Comparison of ENCODE assay signal across 23 mouse cellular contexts in the genomic region with DNA sequence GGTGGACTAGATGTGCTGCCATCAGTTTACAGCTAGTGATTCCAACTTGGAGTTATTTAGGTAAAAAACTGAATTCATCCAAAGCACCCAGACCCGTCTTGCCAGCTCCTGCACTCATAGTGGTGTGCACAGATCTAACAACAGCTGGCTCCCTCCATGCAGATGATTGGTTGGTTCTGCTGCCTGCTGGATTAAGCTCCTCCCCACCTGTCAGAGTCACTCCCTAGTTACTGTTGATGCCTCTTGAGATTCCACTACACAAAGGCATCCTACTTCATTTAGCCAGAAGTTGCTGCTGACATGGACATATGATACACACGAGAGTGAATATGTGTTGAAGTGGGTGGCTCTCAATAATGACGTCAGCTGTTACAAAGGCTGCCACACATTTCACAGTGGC. TPM values are rescaled to one million over a fixed set of nuclear protein-coding genes. Genes with fewer than 3 reads are reported as not detected.
A peak's percentile ranks its signal among the peaks of the same experiment; 100 is the strongest.
DNase-seq lines count a peak whose midpoint lies in the region; ATAC-seq and TF ChIP-seq lines count a peak whose summit lies in the region.
"Had no signal": no experiment of that assay in that cellular context is flagged by ENCODE, and none has a peak within 500 bp of the region (broad histone marks: within the 10 kb centered on the region; RNA-seq: fewer than 3 reads in every experiment).

No protein-coding gene starts in this region.

- TF ChIP-seq POLR2A in lung, adult 2 months (IDR thresholded peaks at IDR 0.05; ENCODE audit: borderline replicate concordance, extremely low read depth, low read depth, low read length) = no peak

- no peak overlapping the region for H3K9ac ChIP-seq in embryonic facial prominence, embryonic 11.5 days (replicated peaks; ENCODE audit: low read length)
- no peak overlapping the region for H3K9ac ChIP-seq in lung, embryonic 14.5 days
- no peak overlapping the region for H3K9ac ChIP-seq in lung, embryonic 16.5 days (ENCODE audit: low read length)
- H3K9ac ChIP-seq: limb, embryonic 15.5 days; liver, embryonic 14.5 days had no signal

- no peaks in the 10 kb centered on the region for H3K9me3 ChIP-seq in embryonic facial prominence, embryonic 11.5 days (replicated peaks; ENCODE audit: control insufficient read depth, low read length)
- H3K9me3 ChIP-seq in embryonic facial prominence, embryonic 10.5 days = no peaks in the 10 kb centered on the region
- H3K9me3 ChIP-seq in lung, embryonic 14.5 days (ENCODE audit: low read depth, low read length) = no peaks in the 10 kb centered on the region
- no peaks in the 10 kb centered on the region for H3K9me3 ChIP-seq in lung, embryonic 16.5 days (ENCODE audit: control insufficient read depth, low read length)
- H3K9me3 ChIP-seq: heart, embryonic 10.5 days; limb, embryonic 15.5 days had no signal

- H3K4me1 ChIP-seq in embryonic facial prominence, embryonic 11.5 days (ENCODE audit: control insufficient read depth, insufficient read depth, low read length) = no peaks in the 10 kb centered on the region
- no peaks in the 10 kb centered on the region for H3K4me1 ChIP-seq in embryonic facial prominence, embryonic 10.5 days
- no peaks in the 10 kb centered on the region for H3K4me1 ChIP-seq in lung, embryonic 14.5 days (ENCODE audit: insufficient read depth)
- H3K4me1 ChIP-seq in lung, adult 2 months (ENCODE audit: control insufficient read depth, insufficient read depth, low read length) = no peaks in the 10 kb centered on the region
- H3K4me1 ChIP-seq in lung, embryonic 16.5 days (replicated peaks; ENCODE audit: control insufficient read depth, insufficient read depth, low read length) = no peaks in the 10 kb centered on the region
- H3K4me1 ChIP-seq: limb, embryonic 15.5 days had no signal

- no peak for TF ChIP-seq CTCF in lung, embryonic 14.5 days (IDR thresholded peaks at IDR 0.05; ENCODE audit: low read depth)
- TF ChIP-seq CTCF in lung, adult 2 months (IDR thresholded peaks at IDR 0.05; ENCODE audit: insufficient read depth, low read length) = no peak

- no peak overlapping the region for H3K27ac ChIP-seq in embryonic facial prominence, embryonic 11.5 days (replicated peaks; ENCODE audit: low read depth, low read length)
- no peak overlapping the region for H3K27ac ChIP-seq in embryonic facial prominence, embryonic 10.5 days (replicated peaks)
- H3K27ac ChIP-seq in lung, embryonic 14.5 days (ENCODE audit: low read depth) = no peak overlapping the region
- H3K27ac ChIP-seq in lung, embryonic 16.5 days (ENCODE audit: low read length) = no peak overlapping the region
- H3K27ac ChIP-seq: heart, embryonic 10.5 days; limb, embryonic 15.5 days; liver, embryonic 14.5 days had no signal

- 60% methylated on average over 3 of the region's 3 CpGs for WGBS in embryonic facial prominence, embryonic 11.5 days
- WGBS in embryonic facial prominence, embryonic 10.5 days = 59% methylated on average over 3 of the region's 3 CpGs
- 33% methylated on average over 3 of the region's 3 CpGs for WGBS in lung, embryonic 14.5 days
- WGBS in lung, adult 2 months = 40% methylated on average over 3 of the region's 3 CpGs
- 36% methylated on average over 3 of the region's 3 CpGs for WGBS in lung, embryonic 16.5 days

- H3K36me3 ChIP-seq in embryonic facial prominence, embryonic 11.5 days (replicated peaks; ENCODE audit: control insufficient read depth, insufficient read depth, low read depth, low read length) = no peaks in the 10 kb centered on the region
- no peaks in the 10 kb centered on the region for H3K36me3 ChIP-seq in embryonic facial prominence, embryonic 10.5 days (replicated peaks)
- no peaks in the 10 kb centered on the region for H3K36me3 ChIP-seq in lung, embryonic 14.5 days (ENCODE audit: insufficient read depth)
- no peaks in the 10 kb centered on the region for H3K36me3 ChIP-seq in lung, embryonic 16.5 days (ENCODE audit: control insufficient read depth, insufficient read depth, low read length)
- H3K36me3 ChIP-seq: heart, embryonic 10.5 days; limb, embryonic 15.5 days had no signal

- peak; percentile 1 for DNase-seq in embryonic facial prominence, embryonic 11.5 days (ENCODE audit: low spot score)
- DNase-seq in embryonic facial prominence, embryonic 10.5 days (ENCODE audit: low spot score) = no peak
- DNase-seq in lung, embryonic 14.5 days = peak; percentile 4
- DNase-seq in lung, adult 2 months = no peak
- peak; percentile 23 for DNase-seq in retina, postnatal 1 day
- DNase-seq in thymus, adult 18-20 months = no peak
- no peak for DNase-seq in ovary, postnatal 36 days (ENCODE audit: low spot score)
- DNase-seq: adrenal gland, adult 8-10 months; cerebellum, adult 2 months; cerebellum, postnatal 25 days; gastrocnemius, postnatal 36 days; heart, postnatal 10 days; kidney, adult 18-20 months; layer of hippocampus, adult 9-11 months; left cerebral cortex, postnatal 4 days; thymus, postnatal 14 days had no signal

- no peak overlapping the region for H3K4me2 ChIP-seq in embryonic facial prominence, embryonic 11.5 days (ENCODE audit: low read depth, low read length)
- H3K4me2 ChIP-seq in lung, embryonic 14.5 days = no peak overlapping the region
- H3K4me2 ChIP-seq in lung, embryonic 16.5 days (ENCODE audit: low read depth, low read length) = no peak overlapping the region
- H3K4me2 ChIP-seq: limb, embryonic 15.5 days; midbrain, embryonic 11.5 days had no signal

- ATAC-seq in embryonic facial prominence, embryonic 11.5 days (replicated peaks; ENCODE audit: insufficient number of reproducible peaks, low FRiP score, low TSS enrichment, low read depth) = no peak
- ATAC-seq in lung, embryonic 14.5 days (ENCODE audit: insufficient read depth) = peak; percentile 65
- peak; percentile 41; the same call in 1 of the 2 replicates for ATAC-seq in lung, embryonic 16.5 days (ENCODE audit: low read depth)
- ATAC-seq: forebrain, embryonic 16.5 days had no signal

- no peaks in the 10 kb centered on the region for H3K27me3 ChIP-seq in embryonic facial prominence, embryonic 11.5 days (ENCODE audit: control insufficient read depth, insufficient read depth, low read length)
- H3K27me3 ChIP-seq in embryonic facial prominence, embryonic 10.5 days (replicated peaks; ENCODE audit: low read depth, poor library complexity, severe bottlenecking) = no peaks in the 10 kb centered on the region
- no peaks in the 10 kb centered on the region for H3K27me3 ChIP-seq in lung, embryonic 14.5 days (ENCODE audit: insufficient read depth, low read length)
- no peaks in the 10 kb centered on the region for H3K27me3 ChIP-seq in lung, embryonic 16.5 days (ENCODE audit: control insufficient read depth, insufficient read depth, low read depth, low read length)
- H3K27me3 ChIP-seq: limb, embryonic 15.5 days had no signal

- no peak overlapping the region for H3K4me3 ChIP-seq in embryonic facial prominence, embryonic 11.5 days (ENCODE audit: low read depth, low read length)
- H3K4me3 ChIP-seq in embryonic facial prominence, embryonic 10.5 days = no peak overlapping the region
- no peak overlapping the region for H3K4me3 ChIP-seq in lung, embryonic 14.5 days (ENCODE audit: low read depth, low read length)
- H3K4me3 ChIP-seq in lung, adult 2 months (replicated peaks; ENCODE audit: extremely low read depth, low read depth, low read length) = no peak overlapping the region
- H3K4me3 ChIP-seq in lung, embryonic 16.5 days (ENCODE audit: low read length) = no peak overlapping the region
- H3K4me3 ChIP-seq: heart, embryonic 10.5 days; limb, embryonic 15.5 days had no signal

RNA-seq across cellular contexts. Expression of a gene that starts 13.1 kb away (rescaled TPM):
- not detected in 2 replicates for polyA plus RNA-seq in embryonic facial prominence, embryonic 11.5 days (2014; fragmentation: Nextera tagmentation; extraction: Ambion mirVana)
- polyA plus RNA-seq in embryonic facial prominence, embryonic 10.5 days (2016; fragmentation: Nextera tagmentation; extraction: Ambion mirVana) = 0.04 TPM in 1 of 2 replicates, not detected in the other
- 0.04 TPM in 1 of 2 replicates, not detected in the other for polyA plus RNA-seq in lung, embryonic 14.5 days (2014; fragmentation: Nextera tagmentation; extraction: Ambion mirVana)
- 0.09 and 0.34 TPM in 2 replicates for polyA plus RNA-seq in lung, adult 2 months (2012; rRNA removed)
- polyA plus RNA-seq in lung, embryonic 16.5 days (2015; fragmentation: Nextera tagmentation; extraction: Ambion mirVana) = 0.06 TPM in 1 of 2 replicates, not detected in the other
- polyA plus RNA-seq: hindbrain, embryonic 11.5 days; midbrain, embryonic 11.5 days had no signal

RNA-seq across cellular contexts. Expression of a gene that starts 16.6 kb away (rescaled TPM):
- 41.7 and 43.0 TPM in 2 replicates for polyA plus RNA-seq in embryonic facial prominence, embryonic 11.5 days (2014; fragmentation: Nextera tagmentation; extraction: Ambion mirVana)
- polyA plus RNA-seq in embryonic facial prominence, embryonic 10.5 days (2016; fragmentation: Nextera tagmentation; extraction: Ambion mirVana) = 51.9 and 55.6 TPM in 2 replicates
- 37.0 and 38.6 TPM in 2 replicates for polyA plus RNA-seq in lung, embryonic 14.5 days (2014; fragmentation: Nextera tagmentation; extraction: Ambion mirVana)
- 29.4 and 52.9 TPM in 2 replicates for polyA plus RNA-seq in lung, adult 2 months (2012; rRNA removed)
- 36.0 and 37.0 TPM in 2 replicates for polyA plus RNA-seq in lung, embryonic 16.5 days (2015; fragmentation: Nextera tagmentation; extraction: Ambion mirVana)

RNA-seq across cellular contexts. Expression of a gene that starts 17.0 kb away (rescaled TPM):
- polyA plus RNA-seq in embryonic facial prominence, embryonic 11.5 days (2014; fragmentation: Nextera tagmentation; extraction: Ambion mirVana) = 0.36 and 0.61 TPM in 2 replicates
- 0.20 and 0.57 TPM in 2 replicates for polyA plus RNA-seq in embryonic facial prominence, embryonic 10.5 days (2016; fragmentation: Nextera tagmentation; extraction: Ambion mirVana)
- 0.63 and 0.73 TPM in 2 replicates for polyA plus RNA-seq in lung, embryonic 14.5 days (2014; fragmentation: Nextera tagmentation; extraction: Ambion mirVana)
- polyA plus RNA-seq in lung, adult 2 months (2012; rRNA removed) = 0.11 TPM in 1 of 2 replicates, not detected in the other
- polyA plus RNA-seq in lung, embryonic 16.5 days (2015; fragmentation: Nextera tagmentation; extraction: Ambion mirVana) = 0.30 and 0.33 TPM in 2 replicates

RNA-seq across cellular contexts. Expression of a gene that starts 50.7 kb away (rescaled TPM):
- polyA plus RNA-seq in embryonic facial prominence, embryonic 11.5 days (2014; fragmentation: Nextera tagmentation; extraction: Ambion mirVana) = 109 and 112 TPM in 2 replicates
- 128 and 143 TPM in 2 replicates for polyA plus RNA-seq in embryonic facial prominence, embryonic 10.5 days (2016; fragmentation: Nextera tagmentation; extraction: Ambion mirVana)
- polyA plus RNA-seq in lung, embryonic 14.5 days (2014; fragmentation: Nextera tagmentation; extraction: Ambion mirVana) = 102 and 106 TPM in 2 replicates
- 20.1 and 25.2 TPM in 2 replicates for polyA plus RNA-seq in lung, adult 2 months (2012; rRNA removed)
- polyA plus RNA-seq in lung, embryonic 16.5 days (2015; fragmentation: Nextera tagmentation; extraction: Ambion mirVana) = 79.0 and 80.8 TPM in 2 replicates

RNA-seq across cellular contexts. Expression of a gene that starts 57.8 kb away (rescaled TPM):
- 131 and 135 TPM in 2 replicates for polyA plus RNA-seq in embryonic facial prominence, embryonic 11.5 days (2014; fragmentation: Nextera tagmentation; extraction: Ambion mirVana)
- polyA plus RNA-seq in embryonic facial prominence, embryonic 10.5 days (2016; fragmentation: Nextera tagmentation; extraction: Ambion mirVana) = 118 and 123 TPM in 2 replicates
- polyA plus RNA-seq in lung, embryonic 14.5 days (2014; fragmentation: Nextera tagmentation; extraction: Ambion mirVana) = 79.2 and 91.0 TPM in 2 replicates
- 87.0 and 111 TPM in 2 replicates for polyA plus RNA-seq in lung, adult 2 months (2012; rRNA removed)
- 99.9 and 104 TPM in 2 replicates for polyA plus RNA-seq in lung, embryonic 16.5 days (2015; fragmentation: Nextera tagmentation; extraction: Ambion mirVana)

Comparison
In these comparisons a context has a peak if more than half of its experiments do, and no peak if none do; other contexts are left out.
1. DNase-seq: peak in embryonic facial prominence, embryonic 11.5 days (single experiment), lung, embryonic 14.5 days (single experiment) and retina, postnatal 1 day (single experiment); none in embryonic facial prominence, embryonic 10.5 days (single experiment), lung, adult 2 months (single experiment), thymus, adult 18-20 months (0 of 2) and ovary, postnatal 36 days (single experiment).